Mouse (Mus musculus): ENCODE measurements around the gene Ddah1.

DNA sequence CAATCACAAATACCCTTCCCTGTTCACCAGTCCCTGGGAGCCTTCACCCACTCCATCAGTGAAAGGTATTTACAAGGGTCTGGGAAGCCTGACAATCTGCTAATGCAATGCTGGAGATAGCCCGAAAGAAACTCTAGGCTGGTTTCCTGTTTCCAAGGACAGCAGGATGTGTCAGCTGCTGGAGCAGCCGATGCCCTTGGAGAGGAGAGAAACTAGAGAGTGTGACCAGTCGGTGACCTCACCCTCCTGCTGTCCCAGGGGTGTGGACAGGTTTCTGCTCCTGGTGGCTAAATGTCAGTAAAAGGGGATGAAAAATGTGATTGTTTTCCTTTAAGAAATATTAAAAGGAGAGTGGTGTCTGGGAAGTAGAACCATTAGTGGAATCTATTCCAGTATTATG lies 28.4 kb upstream of the Ddah1 start:
- no peak for TF ChIP-seq GATA1 (IDR thresholded peaks at IDR 0.05; ENCODE audit: borderline replicate concordance, low read length)
- TF ChIP-seq FLI1 (IDR thresholded peaks at IDR 0.05; ENCODE audit: low read length) = no peak

Data from megakaryocyte, embryonic 14.5 days (primary cell).